Mouse (Mus musculus) gastrocnemius, postnatal 14 days (tissue): ENCODE measurements around the gene Rin3. TPM values are rescaled to one million over a fixed set of nuclear protein-coding genes. Genes with fewer than 3 reads are reported as not detected.
A peak's percentile ranks its signal among the peaks of the same experiment; 100 is the strongest.

Source experiments
- DNase-seq: peaks from one replicate; pipeline ENCODE4 v3.0.0; 2021; ENCODE audit warnings: mixed read lengths
- intact Hi-C: fragments of 180-260 bp; cut with DNase I; formaldehyde crosslinking; loops from one replicate; pipeline ENCODE4 v1.15.1; 2025; ENCODE audit warnings: low total_unique reads
- total RNA-seq, 2 experiments: library from RNA; stranded (reverse); gene quantifications; 2 replicates each; pipeline ENCODE4 v1.2.3; 2021

Rin3 gene
- total RNA-seq, 2 experiments from 2014 or later: 11.0 to 13.0 TPM

DNA sequence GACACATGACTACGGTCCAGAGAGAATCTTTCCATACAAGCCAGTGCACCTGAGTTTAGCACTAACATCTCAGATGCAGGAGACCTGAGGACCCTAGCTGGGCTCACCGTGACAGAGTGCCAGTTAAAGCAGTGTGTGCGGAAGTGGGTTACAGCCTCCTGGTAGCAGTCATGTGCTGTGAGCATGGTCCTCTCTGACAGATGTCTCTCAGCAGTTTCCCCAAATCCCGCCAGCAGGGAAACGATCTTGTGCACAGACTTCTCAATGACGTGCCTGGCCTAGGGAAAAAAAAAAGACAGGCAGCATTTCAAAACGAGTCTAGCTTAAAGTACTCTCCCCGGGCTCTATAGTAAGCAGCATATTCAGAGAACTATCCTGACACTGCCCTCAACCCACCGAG lies 112.7 kb downstream of the Rin3 start:
- intact Hi-C loops: no loop called here
- no peak for DNase-seq

- no peak for DNase-seq
- intact Hi-C loops: no loop called here
Measured at GRCm38 (mm10) chr12:102395998-102396991, 113.4 kb downstream of the Rin3 start.

DNA sequence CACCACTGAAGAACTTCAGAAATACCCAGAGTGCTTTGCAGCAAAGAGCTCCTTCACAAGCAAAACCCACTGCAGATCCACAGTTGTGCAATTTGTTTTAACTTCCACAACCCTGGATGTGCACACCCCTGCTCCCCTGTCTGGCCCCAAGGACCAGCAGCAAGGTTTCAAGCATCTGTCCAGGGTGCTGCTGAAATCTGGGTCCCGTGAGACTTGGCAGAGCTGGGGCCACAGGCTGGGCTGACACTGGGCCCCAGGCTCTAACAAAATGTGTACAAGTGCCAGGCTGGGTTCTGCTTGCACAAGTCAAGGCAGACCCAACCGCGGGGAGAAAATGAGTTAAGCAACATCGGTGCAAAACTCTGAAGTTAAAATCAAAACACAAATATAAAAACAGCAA lies 115.7 kb downstream of the Rin3 start:
- intact Hi-C loops: no loop called here
- DNase-seq: no peak

DNA sequence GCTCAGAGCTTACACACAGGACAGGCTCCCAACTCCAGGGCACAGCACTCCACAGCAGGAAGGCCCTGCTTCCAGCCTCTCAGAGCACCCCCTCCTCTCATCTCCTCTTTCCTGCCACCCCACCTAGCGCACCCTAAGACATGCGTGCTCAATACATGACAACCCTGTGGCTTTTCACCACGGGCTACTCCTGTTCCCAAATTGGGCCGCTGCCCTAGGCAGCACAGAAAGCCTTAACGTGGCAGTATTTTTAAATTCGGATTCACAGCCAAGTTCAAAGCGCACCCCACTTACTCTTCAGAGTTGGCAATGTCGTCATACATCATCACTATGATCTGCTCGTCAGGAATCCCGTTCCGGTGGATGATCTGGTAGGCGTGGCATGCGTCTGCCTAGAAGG lies 130.3 kb downstream of the Rin3 start:
- DNase-seq: no peak
- intact Hi-C loops: no loop called here

DNA sequence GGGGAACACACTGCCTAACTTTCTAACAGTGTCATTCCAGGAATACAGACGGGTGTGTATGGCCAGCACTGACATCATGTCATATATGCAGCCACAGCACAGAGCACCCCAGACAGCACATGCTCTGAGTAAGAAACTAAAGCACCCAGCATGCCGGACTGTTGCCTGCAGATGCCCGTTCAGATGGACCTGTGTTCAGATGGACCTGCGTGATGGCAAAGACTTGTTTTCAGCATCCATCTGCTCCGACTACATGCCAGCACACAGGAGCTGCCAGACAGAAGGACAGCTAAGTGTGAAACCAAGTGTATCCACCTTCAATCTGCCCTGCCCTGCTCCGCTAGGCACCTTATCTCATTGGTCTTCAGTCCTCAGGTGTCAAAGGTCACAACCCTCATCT lies 131.8 kb downstream of the Rin3 start:
- intact Hi-C loops: no loop called here
- no peak for DNase-seq

DNA sequence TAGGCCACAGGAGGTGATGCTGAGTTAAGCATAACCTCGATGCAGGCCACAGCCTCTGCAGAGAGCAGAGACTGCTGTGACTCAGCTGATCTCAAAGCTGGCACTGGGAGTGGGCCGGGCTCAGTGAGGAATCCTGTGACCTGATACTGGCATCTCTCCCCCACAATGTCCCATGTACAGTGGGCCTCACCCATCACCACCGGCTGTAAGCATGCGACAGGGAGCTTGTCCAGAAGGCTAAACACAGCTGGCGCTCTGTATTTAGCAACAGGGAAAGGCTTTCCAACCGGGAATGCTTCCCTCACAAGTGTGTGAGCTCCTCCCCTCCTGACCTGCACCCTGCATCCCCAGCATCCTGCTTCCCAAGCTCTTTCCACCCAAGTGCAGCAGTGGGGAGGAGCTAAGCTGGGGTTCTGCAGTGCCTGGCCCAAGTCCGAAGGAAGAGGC lies 133.6 kb downstream of the Rin3 start:
- peak; percentile 65 for DNase-seq
- intact Hi-C loops: no loop called here

DNA sequence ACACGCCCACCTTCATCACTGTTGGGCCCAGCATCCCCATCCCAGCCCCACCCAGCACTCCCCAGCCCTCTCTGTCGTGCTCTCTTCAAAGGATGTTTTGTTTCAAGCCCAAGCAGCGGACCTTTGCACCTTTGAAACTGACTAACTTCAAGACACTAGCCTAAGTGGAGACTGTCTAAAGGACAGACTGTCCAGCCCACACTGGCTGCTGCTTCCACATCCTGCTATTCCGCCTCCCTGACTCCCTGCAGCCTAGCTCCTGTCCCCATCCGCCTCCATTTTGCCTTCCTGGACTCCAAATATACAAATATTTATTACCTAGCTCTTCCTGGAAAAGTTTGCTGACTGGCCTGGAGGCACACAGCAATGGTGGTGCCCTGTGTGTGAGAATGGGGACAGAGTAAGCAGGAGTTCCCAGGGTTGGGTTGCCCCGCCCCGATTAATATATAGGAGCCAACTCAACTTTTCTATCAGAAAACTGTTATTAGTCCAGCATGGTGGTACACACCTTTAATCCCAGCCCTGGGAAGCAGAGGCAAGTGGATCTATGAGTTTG lies 134.2 kb downstream of the Rin3 start:
- intact Hi-C loops: no loop called here

DNA sequence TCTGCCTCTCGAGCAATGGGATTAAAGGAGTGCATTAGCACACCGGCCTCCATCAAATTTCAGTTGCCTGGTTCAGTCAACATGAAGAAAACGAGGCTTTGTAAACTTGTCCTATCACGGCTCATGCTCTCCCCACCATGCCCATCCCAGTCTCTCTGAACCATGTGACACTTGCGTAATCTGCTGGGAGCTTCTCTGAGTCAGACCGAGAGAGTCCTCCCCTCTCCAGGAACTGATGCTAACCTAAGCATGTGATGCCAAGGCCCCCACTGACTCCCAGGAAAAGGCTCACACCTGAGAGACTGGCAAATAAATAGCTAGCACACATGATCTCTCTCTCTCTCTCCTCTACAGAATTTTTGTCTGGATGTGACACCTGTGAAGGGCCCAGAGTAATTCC lies 134.9 kb downstream of the Rin3 start:
- intact Hi-C loops: no loop called here
- no peak for DNase-seq

More for the DNA sequence above, 134.2 kb downstream of the Rin3 start:
- DNase-seq: no peak

DNA sequence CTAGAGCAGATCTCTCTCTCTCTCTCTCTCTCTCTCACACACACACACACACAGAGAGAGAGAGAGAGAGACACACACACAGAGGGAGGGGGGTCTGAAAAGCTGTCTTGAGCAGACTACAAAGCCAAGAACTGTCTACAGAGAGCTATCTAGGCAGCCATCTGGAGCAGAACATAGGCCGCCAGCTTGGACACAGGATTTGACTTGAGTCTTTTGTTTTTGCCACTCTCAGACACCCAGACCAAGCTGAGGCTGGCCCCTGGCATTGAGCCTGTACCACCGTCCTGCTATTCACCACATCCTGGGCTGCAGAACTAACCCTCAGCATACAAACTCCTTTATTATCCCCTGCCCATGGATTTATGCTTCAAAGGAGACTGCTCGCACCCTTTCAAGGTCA lies 136.7 kb downstream of the Rin3 start:
- no peak for DNase-seq
- intact Hi-C loops: no loop called here

DNA sequence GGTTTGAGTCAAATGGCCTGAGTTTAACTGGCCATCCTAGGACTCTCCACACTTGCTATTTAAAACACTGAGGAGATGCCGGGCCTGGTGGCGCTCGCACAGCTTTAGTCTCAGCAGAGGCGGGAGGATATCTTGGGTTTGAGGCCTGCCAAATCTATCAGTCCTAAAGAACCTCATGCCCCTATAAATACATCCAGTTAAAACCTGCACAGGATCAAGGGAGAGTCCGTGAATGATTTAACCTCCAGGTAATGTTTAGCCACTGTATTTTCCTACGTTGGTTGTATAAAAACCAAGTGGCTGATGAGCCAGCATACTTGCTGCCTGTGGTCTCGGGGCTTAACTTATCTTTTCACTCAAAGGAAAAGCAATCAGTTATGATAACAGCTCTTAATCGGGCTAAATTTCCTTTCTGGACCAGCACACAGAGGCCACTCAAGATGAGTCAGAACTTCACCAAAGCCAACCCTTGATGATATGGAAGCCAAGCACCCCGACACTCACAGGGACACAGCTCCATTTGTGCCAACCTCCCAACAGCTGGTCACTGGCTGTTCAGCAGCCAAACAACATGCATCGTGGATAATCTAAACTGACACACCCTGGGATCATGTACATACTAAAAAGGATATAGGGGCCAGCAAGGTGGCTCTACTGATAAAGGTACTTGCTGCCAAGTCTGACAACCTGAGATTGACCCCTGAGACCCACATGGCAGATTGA lies 137.5 kb downstream of the Rin3 start:
- intact Hi-C loops: no loop called here

GRCm38 (mm10) chr12:102422065-102422464 lies 139.2 kb downstream of the Rin3 start:
- peak; percentile 69 for DNase-seq
- intact Hi-C loops: no loop called here

More for the DNA sequence above, 137.5 kb downstream of the Rin3 start:
- no peak for DNase-seq

- intact Hi-C loops: no loop called here
- DNase-seq: no peak
Measured at GRCm38 (mm10) chr12:102422623-102423320, 139.9 kb downstream of the Rin3 start.

DNA sequence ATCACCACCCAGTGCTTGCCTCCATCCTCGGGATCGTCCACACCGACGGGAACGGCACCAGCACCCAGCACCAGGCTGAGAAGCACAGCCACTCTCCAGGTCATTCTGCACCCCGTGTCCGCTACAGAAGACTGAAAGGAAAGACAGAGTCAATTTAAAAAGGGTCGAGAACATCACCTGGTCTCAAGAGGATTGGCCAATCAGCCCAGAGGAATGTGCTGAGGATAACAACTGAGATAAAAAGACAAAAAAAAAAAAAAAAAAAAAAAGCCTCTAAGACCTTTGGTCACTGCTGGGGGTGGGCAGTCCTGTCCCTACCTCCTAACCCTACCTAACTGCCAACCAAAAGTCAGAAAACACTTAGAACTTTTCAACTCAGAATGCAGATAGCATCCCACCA lies 140.8 kb downstream of the Rin3 start:
- intact Hi-C loops: no loop called here
- DNase-seq: no peak

- DNase-seq: no peak
- intact Hi-C loops: no loop called here
Measured at GRCm38 (mm10) chr12:102424456-102424855, 141.6 kb downstream of the Rin3 start.

DNA sequence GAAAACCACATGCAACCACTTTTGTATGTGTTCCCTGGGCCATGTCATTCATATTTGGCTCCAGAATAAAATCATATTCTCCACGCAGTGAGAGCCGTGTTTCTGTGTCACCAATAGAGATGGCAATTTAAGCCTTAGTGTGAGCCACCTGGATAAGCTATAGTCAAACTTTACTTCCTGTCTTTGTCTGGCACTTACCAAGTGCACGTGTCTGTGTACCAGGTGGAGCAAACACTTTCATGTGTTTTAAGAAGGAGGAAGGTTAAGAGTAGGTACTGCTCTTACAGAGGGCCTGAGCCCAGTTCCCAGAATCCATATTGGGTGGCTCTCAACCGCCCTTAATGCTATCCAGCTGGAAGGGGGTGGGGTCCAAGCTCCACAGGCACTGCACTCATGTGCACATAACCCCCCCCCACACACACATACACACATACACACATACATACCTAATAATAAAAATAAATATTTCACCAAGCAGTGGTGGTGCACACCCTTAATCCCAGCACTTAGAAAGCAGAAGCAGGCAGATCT lies 142.3 kb downstream of the Rin3 start:
- no peak for DNase-seq
- intact Hi-C loops: no loop called here

- no peak for DNase-seq
- intact Hi-C loops: no loop called here
Measured at GRCm38 (mm10) chr12:102426285-102426684, 143.4 kb downstream of the Rin3 start.

- intact Hi-C loops: no loop called here
- DNase-seq: no peak
Measured at GRCm38 (mm10) chr12:102429656-102430055, 146.8 kb downstream of the Rin3 start.

DNA sequence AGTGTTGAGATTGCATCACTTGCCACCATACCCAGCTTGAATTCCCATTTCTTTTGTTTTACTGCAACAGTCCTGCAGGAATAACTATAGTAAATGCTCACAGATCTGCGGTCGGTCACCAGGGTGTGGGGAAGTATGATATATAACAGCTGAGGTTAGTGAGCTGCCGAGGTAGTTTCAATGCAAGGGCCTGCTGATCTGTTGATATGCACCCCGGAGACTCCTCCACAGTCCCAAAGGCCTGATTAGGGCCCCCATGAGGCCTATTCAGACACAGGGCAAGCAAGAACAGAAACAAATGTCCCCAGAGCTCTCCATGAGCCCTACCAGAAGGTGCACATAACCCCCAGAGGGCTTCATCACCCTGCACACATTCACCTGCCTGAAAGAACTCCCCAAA lies 147.4 kb downstream of the Rin3 start:
- DNase-seq: no peak
- intact Hi-C loops: no loop called here

DNA sequence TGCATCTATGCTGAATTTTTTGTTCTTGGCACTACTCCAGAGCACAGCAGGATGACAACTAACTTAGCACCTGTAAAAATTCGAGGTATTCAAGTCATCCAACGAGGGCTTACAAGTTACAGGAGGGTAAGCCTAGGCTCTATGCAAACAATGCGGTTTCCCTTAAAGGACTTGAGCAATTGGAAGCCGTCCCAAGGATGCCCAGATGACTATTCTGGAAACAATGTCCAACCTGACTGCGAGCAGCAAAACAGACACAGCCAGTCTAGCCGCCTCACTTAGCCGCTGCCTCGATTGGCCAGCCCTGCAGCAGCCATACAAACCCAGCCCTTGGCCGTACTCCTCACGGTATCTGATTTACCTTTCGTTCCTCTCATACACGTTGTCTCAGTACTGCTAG lies 149.4 kb downstream of the Rin3 start:
- intact Hi-C loops: no loop called here
- no peak for DNase-seq

DNA sequence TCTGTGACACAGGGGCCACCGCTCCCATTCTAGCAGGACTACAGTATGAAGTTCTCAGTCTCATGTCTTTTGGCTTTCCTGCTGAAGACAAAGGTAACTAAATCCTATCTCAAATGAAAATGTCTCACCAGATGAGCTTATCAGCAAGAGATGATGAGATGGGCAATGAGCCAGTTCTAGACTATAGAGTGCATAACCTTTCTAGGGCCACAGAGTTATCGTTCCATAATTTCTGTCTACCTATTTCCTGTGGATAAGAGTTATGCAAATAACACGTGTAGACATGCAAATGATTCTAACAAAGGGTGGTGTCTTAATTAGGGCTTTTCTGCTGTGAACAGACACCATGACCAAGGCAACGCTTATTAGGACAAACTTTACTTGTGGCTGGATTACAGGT lies 151.3 kb downstream of the Rin3 start:
- DNase-seq: no peak
- intact Hi-C loops: no loop called here
